Mouse (Mus musculus) midbrain, embryonic 15.5 days (tissue): Measurements from ENCODE around the gene 2810021J22Rik. TPM values are rescaled to one million over a fixed set of nuclear protein-coding genes. Genes with fewer than 3 reads are reported as not detected.

ENCODE experiments used
- ATAC-seq: fragments of 200-750 bp; cut with Nextera tagmentation; replicated peaks from 2 replicates; pipeline ENCODE4 v1.8.0; 2017; ENCODE audit warnings: moderate TSS enrichment
- H3K27ac ChIP-seq: fragments of 300-500 bp; sonication (generic); 2 replicates; pipeline ENCODE4 v1.5.1; 2015; ENCODE audit warnings: mild to moderate bottlenecking, inconsistent platforms
- H3K27me3 ChIP-seq: fragments of 300-500 bp; sonication (generic); replicated peaks from 2 replicates; pipeline ENCODE4 v1.6.1; 2015; ENCODE audit warnings: inconsistent platforms
- H3K36me3 ChIP-seq: fragments of 300-500 bp; sonication (generic); replicated peaks from 2 replicates; pipeline ENCODE4 v1.6.1; 2015; ENCODE audit warnings: inconsistent platforms
- H3K4me1 ChIP-seq: fragments of 300-500 bp; sonication (generic); 2 replicates; pipeline ENCODE4 v1.6.1; 2015; ENCODE audit warnings: inconsistent platforms
- H3K4me2 ChIP-seq: fragments of 300-500 bp; sonication (generic); 2 replicates; pipeline ENCODE4 v1.6.1; 2015; ENCODE audit warnings: inconsistent platforms, mild to moderate bottlenecking, moderate library complexity
- H3K4me3 ChIP-seq: fragments of 300-500 bp; sonication (generic); 2 replicates; pipeline ENCODE4 v1.5.1; 2015; ENCODE audit warnings: mild to moderate bottlenecking, inconsistent platforms
- H3K9ac ChIP-seq: fragments of 300-500 bp; sonication (generic); 2 replicates; pipeline ENCODE4 v1.6.1; 2015; ENCODE audit warnings: mild to moderate bottlenecking, inconsistent platforms
- H3K9me3 ChIP-seq: fragments of 300-500 bp; sonication (generic); 2 replicates; pipeline ENCODE4 v1.6.1; 2016; ENCODE audit warnings: inconsistent platforms
- WGBS: fragments of 180-500 bp; shearing (Covaris S2); methylation state at CpG from one replicate; pipeline ENCODE4 v1.1.7; 2015; ENCODE audit warnings: mixed read lengths; 5-methylcytosine and 5-hydroxymethylcytosine counted together
- polyA plus RNA-seq: library from polyadenylated mRNA; unstranded; fragments of >200 nt; fragmentation: Nextera tagmentation; extraction: Ambion mirVana; gene quantifications from 2 replicates; pipeline ENCODE4 v1.2.1, GENCODE M21; 2015

The 2810021J22Rik gene
- polyA plus RNA-seq, 1 experiment from 2014 or later, result 14.1 TPM

- H3K36me3 ChIP-seq, result peaks cover 32% of the 10 kb centered on the region
Measured at GRCm38 (mm10) chr11:58890511-58890910, 23.5 kb downstream of the 2810021J22Rik start.

GRCm38 (mm10) chr11:58894456-58894855 is 27.4 kb downstream of the 2810021J22Rik start:
- WGBS, result 79% methylated on average over 6 of the region's 6 CpGs
- H3K36me3 ChIP-seq, result peaks cover 37% of the 10 kb centered on the region

More at GRCm38 (mm10) chr11:58890511-58890910, 23.5 kb downstream of the 2810021J22Rik start:
- Histone ChIP-seq H3K9ac (no peak overlapping the region), H3K9me3 (no peaks in the 10 kb centered on the region), H3K4me1 (no peaks in the 10 kb centered on the region), H3K4me3 (no peak overlapping the region), H3K27me3 (no peaks in the 10 kb centered on the region), H3K27ac (no peak overlapping the region), H3K4me2 (no peak overlapping the region)
- no peak for ATAC-seq
- 95% methylated on average over 10 of the region's 10 CpGs for WGBS

GRCm38 (mm10) chr11:58897485-58897884 is 30.5 kb downstream of the 2810021J22Rik start:
- H3K4me3 ChIP-seq, result no peak overlapping the region
- H3K4me1 ChIP-seq, result peaks cover 13% of the 10 kb centered on the region
- H3K9ac ChIP-seq, result no peak overlapping the region
- H3K27me3 ChIP-seq, result no peaks in the 10 kb centered on the region
- H3K36me3 ChIP-seq, result peaks cover 29% of the 10 kb centered on the region
- no peak for ATAC-seq
- no peak overlapping the region for H3K27ac ChIP-seq
- 87% methylated on average over 6 of the region's 6 CpGs for WGBS
- H3K4me2 ChIP-seq, result no peak overlapping the region
- H3K9me3 ChIP-seq, result no peaks in the 10 kb centered on the region

More at GRCm38 (mm10) chr11:58894456-58894855, 27.4 kb downstream of the 2810021J22Rik start:
- no peaks in the 10 kb centered on the region for H3K27me3 ChIP-seq
- H3K27ac ChIP-seq, result no peak overlapping the region
- no peak overlapping the region for H3K4me2 ChIP-seq
- H3K9ac ChIP-seq, result no peak overlapping the region
- no peak overlapping the region for H3K4me3 ChIP-seq
- no peaks in the 10 kb centered on the region for H3K9me3 ChIP-seq
- peaks cover 3% of the 10 kb centered on the region; the same call in 1 of the 2 replicates for H3K4me1 ChIP-seq
- no peak for ATAC-seq

GRCm38 (mm10) chr11:58901080-58901479 is 34.1 kb downstream of the 2810021J22Rik start:
- Histone ChIP-seq H3K27me3 (no peaks in the 10 kb centered on the region), H3K36me3 (peaks cover 15% of the 10 kb centered on the region; the same call in 1 of the 2 replicates), H3K27ac (no peak overlapping the region), H3K4me1 (peaks cover 29% of the 10 kb centered on the region), H3K9ac (no peak overlapping the region), H3K4me2 (no peak overlapping the region), H3K4me3 (no peak overlapping the region), H3K9me3 (no peaks in the 10 kb centered on the region)
- ATAC-seq, result no peak

- H3K27me3 ChIP-seq, result no peaks in the 10 kb centered on the region
- peaks cover 26% of the 10 kb centered on the region for H3K4me1 ChIP-seq
- H3K9me3 ChIP-seq, result no peaks in the 10 kb centered on the region
- WGBS, result under 1% methylated on average over 40 of the region's 40 CpGs
- H3K9ac ChIP-seq, result peak within 1 kb of the TSS; percentile 80
- peak; percentile 99 for ATAC-seq
- H3K4me3 ChIP-seq, result peak within 1 kb of the TSS; percentile 59
- H3K36me3 ChIP-seq, result peaks cover 11% of the 10 kb centered on the region; the same call in 1 of the 2 replicates
- peak within 1 kb of the TSS; percentile 78 for H3K4me2 ChIP-seq
- peak within 1 kb of the TSS; percentile 80 for H3K27ac ChIP-seq
Measured at GRCm38 (mm10) chr11:58903511-58904409, 36.7 kb downstream of the 2810021J22Rik start, which contains the start of gene Zfp39. TSS of gene Zfp39 (minus strand) at chr11:58904225.

GRCm38 (mm10) chr11:58904410-58904718 is 37.3 kb downstream of the 2810021J22Rik start:
- H3K4me3 ChIP-seq, result peak overlapping the region; percentile 59
- ATAC-seq, result peak; percentile 51
- H3K4me2 ChIP-seq, result peak overlapping the region; percentile 78
- H3K9me3 ChIP-seq, result no peaks in the 10 kb centered on the region
- peaks cover 25% of the 10 kb centered on the region for H3K4me1 ChIP-seq
- no peak overlapping the region for H3K9ac ChIP-seq
- H3K27me3 ChIP-seq, result no peaks in the 10 kb centered on the region
- H3K27ac ChIP-seq, result peak overlapping the region; percentile 60; the same call in 1 of the 2 replicates
- H3K36me3 ChIP-seq, result peaks cover 11% of the 10 kb centered on the region; the same call in 1 of the 2 replicates
- WGBS, result 2% methylated on average over 8 of the region's 8 CpGs

GRCm38 (mm10) chr11:58904838-58905237 is 37.8 kb downstream of the 2810021J22Rik start:
- Histone ChIP-seq H3K27me3 (no peaks in the 10 kb centered on the region), H3K9ac (no peak overlapping the region), H3K4me1 (peaks cover 25% of the 10 kb centered on the region), H3K4me2 (no peak overlapping the region), H3K27ac (no peak overlapping the region), H3K36me3 (peaks cover 11% of the 10 kb centered on the region; the same call in 1 of the 2 replicates), H3K4me3 (no peak overlapping the region), H3K9me3 (no peaks in the 10 kb centered on the region)
- no peak for ATAC-seq
- WGBS, result 40% methylated on average over 6 of the region's 6 CpGs

- Histone ChIP-seq H3K4me2 (no peak overlapping the region; the same call in 1 of the 2 replicates), H3K36me3 (no peaks in the 10 kb centered on the region), H3K4me1 (peaks cover 11% of the 10 kb centered on the region), H3K4me3 (no peak overlapping the region), H3K9me3 (no peaks in the 10 kb centered on the region), H3K27ac (no peak overlapping the region), H3K9ac (no peak overlapping the region), H3K27me3 (0 out of 2 replicates have a peak, but pooled peaks cover 1% of the 10 kb centered on the region)
- 75% methylated on average over 1 of the region's 1 CpGs for WGBS
- no peak for ATAC-seq
Measured at GRCm38 (mm10) chr11:58913776-58914175, 46.8 kb downstream of the 2810021J22Rik start.

GRCm38 (mm10) chr11:58914461-58915028 is 47.5 kb downstream of the 2810021J22Rik start:
- Histone ChIP-seq H3K27me3 (0 out of 2 replicates have a peak, but pooled peaks cover 3% of the 10 kb centered on the region), H3K4me1 (peaks cover 11% of the 10 kb centered on the region), H3K9me3 (no peaks in the 10 kb centered on the region), H3K9ac (peak overlapping the region; percentile 21; the same call in 1 of the 2 replicates), H3K36me3 (no peaks in the 10 kb centered on the region), H3K27ac (no peak overlapping the region), H3K4me2 (peak overlapping the region; percentile 60), H3K4me3 (peak overlapping the region; percentile 31)
- no peak for ATAC-seq
- WGBS, result 18% methylated on average over 17 of the region's 17 CpGs

- Histone ChIP-seq H3K4me3 (no peak overlapping the region), H3K4me1 (peaks cover 11% of the 10 kb centered on the region)
- WGBS, result 56% methylated on average over 14 of the region's 14 CpGs
Measured at GRCm38 (mm10) chr11:58916879-58917744, 50.1 kb downstream of the 2810021J22Rik start.

GRCm38 (mm10) chr11:58917745-58918366 is 50.8 kb downstream of the 2810021J22Rik start, which contains the start of gene Btnl10:
TSS of gene Btnl10 (plus strand) at chr11:58917908.
- Histone ChIP-seq H3K4me1 (peaks cover 11% of the 10 kb centered on the region), H3K9me3 (no peaks in the 10 kb centered on the region), H3K27me3 (0 out of 2 replicates have a peak, but pooled peaks cover 3% of the 10 kb centered on the region), H3K4me3 (no peak within 1 kb of the TSS), H3K9ac (no peak within 1 kb of the TSS), H3K36me3 (no peaks in the 10 kb centered on the region), H3K4me2 (no peak within 1 kb of the TSS), H3K27ac (no peak within 1 kb of the TSS)
- 86% methylated on average over 12 of the region's 12 CpGs for WGBS
- ATAC-seq, result no peak

More at GRCm38 (mm10) chr11:58916879-58917744, 50.1 kb downstream of the 2810021J22Rik start:
- H3K27me3 ChIP-seq, result 0 out of 2 replicates have a peak, but pooled peaks cover 3% of the 10 kb centered on the region
- no peak overlapping the region for H3K4me2 ChIP-seq
- no peak overlapping the region for H3K9ac ChIP-seq
- ATAC-seq, result no peak
- no peaks in the 10 kb centered on the region for H3K36me3 ChIP-seq
- H3K27ac ChIP-seq, result no peak overlapping the region
- no peaks in the 10 kb centered on the region for H3K9me3 ChIP-seq
